Mouse (Mus musculus) kidney, adult 2 months (tissue): ENCODE results near the gene Malsu1.

Source experiments
- CTCF ChIP-seq: fragments of 200-500 bp; conservative IDR thresholded peaks from 2 replicates; pipeline ENCODE4 v1.5.1; 2011; ENCODE audit warnings: low read depth, mild to moderate bottlenecking, control low read depth, low read length, moderate library complexity, mixed read lengths; ENCODE audit not compliant: insufficient read depth, insufficient read length
- POLR2A ChIP-seq: fragments of 200-500 bp; IDR thresholded peaks from one replicate; pipeline ENCODE4 v1.6.1; 2011; ENCODE audit warnings: low read depth, low read length, control low read depth

GRCm38 (mm10) chr6:49116241-49116640 is 42.6 kb downstream of the Malsu1 start:
- no peak for TF ChIP-seq CTCF
- no peak for TF ChIP-seq POLR2A
